Mouse (Mus musculus) ES-E14 (cell line): ENCODE results near the gene Mctp2. TPM values are rescaled to one million over a fixed set of nuclear protein-coding genes. Genes with fewer than 3 reads are reported as not detected.

Source experiments
- DNase-seq: peaks from one replicate; pipeline ENCODE4 v3.0.0-alpha.2; 2013; ENCODE audit warnings: low read depth, low spot score
- H3K27ac ChIP-seq: 2 replicates; pipeline ENCODE4 v1.5.1; 2012; ENCODE audit warnings: low read depth, mild to moderate bottlenecking, low read length, moderate library complexity, mixed read lengths; ENCODE audit not compliant: poor library complexity, insufficient read depth, severe bottlenecking
- H3K36me3 ChIP-seq: 2 replicates; pipeline ENCODE4 v1.6.1; 2012; ENCODE audit warnings: mild to moderate bottlenecking, low read length, moderate library complexity, mixed read lengths; ENCODE audit not compliant: control insufficient read depth, poor library complexity, insufficient read depth, severe bottlenecking
- H3K4me1 ChIP-seq, 2 experiments: fragments of 150-350 bp in 1 of 2; sonication (generic) in 1 of 2; 2 replicates each; pipeline ENCODE4 v1.6.1; 2012; ENCODE audit warnings: low read length in 2 of 2, mild to moderate bottlenecking in 1 of 2, mixed read lengths in 1 of 2; ENCODE audit not compliant: control insufficient read depth in 2 of 2, insufficient read depth in 2 of 2, poor library complexity in 1 of 2
- H3K4me3 ChIP-seq, 2 experiments: fragments of 150-350 bp in 1 of 2; sonication (generic) in 1 of 2; 2 replicates each; pipeline ENCODE4 v1.5.1; 2012; ENCODE audit warnings: low read length in 2 of 2, low read depth in 1 of 2, mild to moderate bottlenecking in 1 of 2, mixed read lengths in 1 of 2; ENCODE audit not compliant: insufficient read depth in 1 of 2, poor library complexity in 1 of 2, severe bottlenecking in 1 of 2
- H3K9ac ChIP-seq: 2 replicates; pipeline ENCODE4 v1.6.1; 2012; ENCODE audit warnings: low read depth, mild to moderate bottlenecking, low read length, mixed read lengths; ENCODE audit not compliant: poor library complexity, insufficient read depth, severe bottlenecking
- H3K9me3 ChIP-seq: fragments of 150-350 bp; sonication (generic); 2 replicates; pipeline ENCODE4 v1.6.1; 2012; ENCODE audit warnings: low read depth, mild to moderate bottlenecking, low read length; ENCODE audit not compliant: control insufficient read depth, insufficient read depth
- CHD2 ChIP-seq: IDR thresholded peaks from 2 replicates; pipeline ENCODE4 v1.6.1; 2014; ENCODE audit warnings: mild to moderate bottlenecking, low read depth, low read length, inconsistent platforms
- HCFC1 ChIP-seq: IDR thresholded peaks from 2 replicates; pipeline ENCODE4 v1.6.1; 2012; ENCODE audit warnings: low read length, inconsistent platforms, borderline replicate concordance; ENCODE audit not compliant: insufficient read depth
- MAFK ChIP-seq: IDR thresholded peaks from 2 replicates; pipeline ENCODE4 v1.6.1; 2014; ENCODE audit warnings: mild to moderate bottlenecking, low read depth, low read length, inconsistent platforms; ENCODE audit not compliant: insufficient read depth
- ZC3H11A ChIP-seq: IDR thresholded peaks from 2 replicates; pipeline ENCODE4 v1.6.1; 2012; ENCODE audit warnings: low read depth, mild to moderate bottlenecking, inconsistent platforms, low read length, borderline replicate concordance
- ZNF384 ChIP-seq: IDR thresholded peaks from 2 replicates; pipeline ENCODE4 v1.6.1; 2012; ENCODE audit warnings: low read depth, low read length, inconsistent platforms
- in situ Hi-C, 2 experiments: fragments of 600-800 bp; cut with MboI; formaldehyde crosslinking; loops; one replicate each; pipeline ENCODE4 v1.15.1; 2025; ENCODE audit warnings: low sequenced_read_pairs in 2 of 2, inconsistent platforms in 1 of 2; ENCODE audit not compliant: unreplicated experiment in 2 of 2
- total RNA-seq: library from RNA; depleted of rRNA; stranded (reverse); fragments of 300-350 nt; gene quantifications from 2 replicates; pipeline ENCODE4 v1.2.3, GENCODE M21; 2012

Mctp2 gene
- total RNA-seq, 1 experiment, result 6.2 TPM

DNA sequence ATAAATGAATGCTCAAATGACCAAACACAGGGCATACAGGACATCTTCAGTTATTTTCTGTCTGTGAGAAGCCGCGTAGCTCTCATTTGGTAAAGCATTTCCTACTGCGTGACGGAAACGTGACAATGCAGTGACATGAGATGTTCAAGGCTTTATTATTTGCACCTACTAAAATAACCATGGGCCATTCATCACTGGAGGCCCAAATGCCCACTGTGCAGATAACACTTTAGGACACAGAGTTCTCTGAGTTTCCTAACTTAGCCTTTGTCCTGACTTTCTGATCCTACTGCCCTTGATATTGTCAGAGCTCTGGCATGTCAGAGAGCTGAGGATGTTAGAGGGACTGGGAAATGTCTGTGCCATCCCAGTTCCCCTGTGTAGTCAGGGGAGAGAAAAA is 97.1 kb downstream of the Mctp2 start:
- in situ Hi-C loops, result no loop called here
- TF ChIP-seq ZC3H11A (no peak), CHD2 (no peak), ZNF384 (no peak), MAFK (no peak)
- H3K36me3 ChIP-seq, result no peaks in the 10 kb centered on the region
- no peak overlapping the region for H3K9ac ChIP-seq
- no peak overlapping the region for H3K27ac ChIP-seq
- no peak overlapping the region for H3K4me3 ChIP-seq
- no peaks in the 10 kb centered on the region for H3K9me3 ChIP-seq
- no peaks in the 10 kb centered on the region for H3K4me1 ChIP-seq
- no peak for DNase-seq

DNA sequence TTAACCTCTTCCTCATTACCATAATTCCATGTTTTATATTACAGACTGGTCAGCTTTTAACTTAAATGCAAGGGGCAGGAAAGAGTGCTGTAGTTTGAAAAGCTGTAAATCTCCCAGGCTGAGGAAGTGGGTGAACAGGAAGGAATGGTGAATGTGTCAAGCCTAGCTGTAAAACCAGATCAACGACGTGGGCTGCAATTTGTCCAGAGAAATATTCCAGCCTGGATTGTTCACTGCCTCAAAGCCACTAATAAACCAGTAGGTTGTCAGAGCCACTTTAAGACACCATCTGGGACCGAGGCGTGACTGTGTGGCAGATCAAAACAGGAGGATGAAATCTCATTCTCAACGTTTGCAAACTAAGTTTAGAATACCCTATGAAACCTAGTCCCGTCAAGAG is 99.6 kb downstream of the Mctp2 start:
- H3K4me1 ChIP-seq, result no peaks in the 10 kb centered on the region
- no peaks in the 10 kb centered on the region for H3K9me3 ChIP-seq
- H3K9ac ChIP-seq, result no peak overlapping the region
- H3K4me3 ChIP-seq, result no peak overlapping the region
- no peak overlapping the region for H3K27ac ChIP-seq
- DNase-seq, result no peak
- in situ Hi-C loops, result no loop called here
- no peaks in the 10 kb centered on the region for H3K36me3 ChIP-seq
- TF ChIP-seq MAFK (no peak), HCFC1 (no peak), ZNF384 (no peak), ZC3H11A (no peak), CHD2 (no peak)

DNA sequence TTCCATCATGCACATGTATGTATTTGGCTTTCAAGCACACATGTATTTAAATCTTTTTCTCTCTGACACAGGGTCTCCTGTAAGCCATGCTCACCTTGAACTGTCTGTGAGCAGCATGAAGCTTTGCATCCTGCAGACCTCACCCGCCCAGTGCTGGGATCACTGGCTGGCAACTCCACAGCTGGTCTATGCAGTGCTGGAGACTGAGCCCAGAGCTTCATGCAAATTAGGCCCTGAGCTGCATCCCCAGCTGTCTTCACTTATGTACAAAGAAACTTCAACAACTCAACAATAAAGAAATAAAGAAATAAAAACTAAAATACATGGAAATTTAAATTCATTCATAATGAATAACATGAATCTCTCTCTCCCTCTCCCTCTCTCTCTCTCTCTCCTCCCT is 110.7 kb downstream of the Mctp2 start:
- no peak overlapping the region for H3K27ac ChIP-seq
- no peaks in the 10 kb centered on the region for H3K9me3 ChIP-seq
- no peak overlapping the region for H3K9ac ChIP-seq
- no peak for DNase-seq
- no peaks in the 10 kb centered on the region for H3K4me1 ChIP-seq
- H3K36me3 ChIP-seq, result no peaks in the 10 kb centered on the region
- no peak for TF ChIP-seq MAFK
- no peak for TF ChIP-seq CHD2
- TF ChIP-seq ZC3H11A, result no peak
- no peak for TF ChIP-seq ZNF384
- TF ChIP-seq HCFC1, result no peak
- in situ Hi-C loops, result no loop called here
- no peak overlapping the region for H3K4me3 ChIP-seq

DNA sequence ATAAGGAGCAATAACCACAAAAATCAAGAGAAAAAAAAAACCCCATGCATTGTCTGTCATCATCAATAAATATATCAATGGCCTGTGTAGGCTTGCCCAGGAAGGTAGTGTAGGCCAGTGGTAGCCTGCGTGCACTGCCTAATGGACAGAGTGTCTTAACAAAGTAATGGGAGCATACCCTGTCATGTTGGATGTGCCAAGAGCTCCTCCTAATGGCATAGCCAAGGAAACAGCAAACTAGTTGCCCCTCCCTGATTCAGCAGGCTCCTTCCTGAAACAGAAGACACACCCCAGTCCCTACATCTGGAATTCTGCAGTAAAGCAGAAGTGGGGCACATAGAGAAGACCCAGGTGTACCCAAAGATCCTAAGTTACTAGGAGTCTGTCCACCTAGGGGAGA is 113.1 kb downstream of the Mctp2 start:
- in situ Hi-C loops, result no loop called here
- Histone ChIP-seq H3K36me3 (no peaks in the 10 kb centered on the region), H3K9me3 (no peaks in the 10 kb centered on the region), H3K4me3 (no peak overlapping the region), H3K4me1 (no peaks in the 10 kb centered on the region), H3K9ac (no peak overlapping the region), H3K27ac (no peak overlapping the region)
- TF ChIP-seq ZC3H11A (peak; percentile 24; the same call in 1 of the 2 replicates), CHD2 (no peak)
- DNase-seq, result peak; percentile 9

DNA sequence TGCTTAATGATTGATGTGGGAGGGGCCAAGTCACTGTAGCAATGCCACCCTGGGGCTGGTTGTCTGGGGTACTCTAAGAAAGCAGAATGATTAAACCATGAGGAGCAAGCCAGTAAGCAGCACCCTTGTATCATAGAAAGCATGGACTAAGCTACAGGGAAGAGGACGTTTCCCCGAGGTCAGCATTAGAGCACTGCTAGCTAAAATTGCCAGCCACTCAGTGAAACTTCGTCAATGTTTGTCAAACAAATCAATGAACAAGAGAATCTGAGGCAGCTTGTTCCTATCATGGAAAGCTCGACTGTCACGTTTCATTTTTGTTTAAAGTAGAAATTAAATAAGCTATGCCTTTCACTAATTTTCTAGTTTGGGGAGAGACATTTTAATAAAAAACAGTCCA is 124.8 kb downstream of the Mctp2 start:
- Histone ChIP-seq H3K9me3 (no peaks in the 10 kb centered on the region), H3K9ac (no peak overlapping the region), H3K4me1 (no peaks in the 10 kb centered on the region), H3K27ac (no peak overlapping the region), H3K4me3 (no peak overlapping the region), H3K36me3 (no peaks in the 10 kb centered on the region)
- in situ Hi-C loops, result no loop called here
- TF ChIP-seq ZC3H11A (no peak), MAFK (0 out of 2 replicates have a peak, but pooled peaks have one; percentile 23), ZNF384 (no peak), HCFC1 (no peak), CHD2 (no peak)
- no peak for DNase-seq
